Mouse (Mus musculus) spleen, adult 2 months (tissue): ENCODE measurements at regions not wholly inside any gene's neighbourhood (a gene's known extent, or its start where the extent isn't known, plus 50 kb on each side); places are given as distances from the start of the nearest gene placed in this dataset.

Source experiments
- DNase-seq, 2 experiments: peaks; one replicate each; pipeline versions ENCODE4 v3.0.0 to v3.0.0-alpha.2; 2012 to 2021; ENCODE audit warnings: low spot score in 2 of 2, low read depth in 1 of 2
- H3K27ac ChIP-seq: fragments of 200-500 bp; 2 replicates; pipeline ENCODE4 v1.5.1; 2012; ENCODE audit warnings: low read length, inconsistent platforms; ENCODE audit not compliant: insufficient read depth
- H3K27me3 ChIP-seq: fragments of 200-500 bp; 2 replicates; pipeline ENCODE4 v1.6.1; 2012; ENCODE audit warnings: mild to moderate bottlenecking, moderate library complexity, low read length, inconsistent platforms; ENCODE audit not compliant: control insufficient read depth, insufficient read depth
- H3K36me3 ChIP-seq: fragments of 200-500 bp; 2 replicates; pipeline ENCODE4 v1.6.1; 2012; ENCODE audit warnings: mild to moderate bottlenecking, low read length, inconsistent platforms; ENCODE audit not compliant: control insufficient read depth, insufficient read depth
- H3K4me1 ChIP-seq: fragments of 200-500 bp; 2 replicates; pipeline ENCODE4 v1.6.1; 2011; ENCODE audit warnings: inconsistent platforms; ENCODE audit not compliant: control insufficient read depth, insufficient read depth, insufficient read length
- H3K4me3 ChIP-seq: fragments of 200-500 bp; 2 replicates; pipeline ENCODE4 v1.5.1; 2011; ENCODE audit warnings: mild to moderate bottlenecking, inconsistent platforms; ENCODE audit not compliant: insufficient read depth, insufficient read length; ENCODE audit errors: extremely low read depth
- CTCF ChIP-seq: fragments of 200-500 bp; IDR thresholded peaks from 2 replicates; pipeline ENCODE4 v1.5.1; 2011; ENCODE audit warnings: mild to moderate bottlenecking, inconsistent platforms; ENCODE audit not compliant: insufficient read depth, insufficient read length, insufficient replicate concordance; ENCODE audit errors: extremely low read depth
- POLR2A ChIP-seq: fragments of 200-500 bp; IDR thresholded peaks from 2 replicates; pipeline ENCODE4 v1.6.1; 2011; ENCODE audit warnings: low read depth, low read length, inconsistent platforms
- WGBS: fragments of 180-500 bp; shearing (Covaris S2); methylation state at CpG from one replicate; pipeline ENCODE4 v1.1.7; 2018; 5-methylcytosine and 5-hydroxymethylcytosine counted together

- Histone ChIP-seq H3K36me3 (no peaks in the 10 kb centered on the region), H3K27me3 (no peaks in the 10 kb centered on the region), H3K4me3 (no peak overlapping the region), H3K4me1 (no peaks in the 10 kb centered on the region), H3K27ac (no peak overlapping the region)
- 90% methylated on average over 6 of the region's 6 CpGs for WGBS
- TF ChIP-seq POLR2A (no peak), CTCF (no peak)
- DNase-seq = no peak
Observed at GRCm38 (mm10) chr2:9697591-9698345, 183.3 kb upstream of the 4930412O13Rik start.

- Histone ChIP-seq H3K4me3 (no peak overlapping the region), H3K36me3 (no peaks in the 10 kb centered on the region), H3K4me1 (no peaks in the 10 kb centered on the region), H3K27me3 (no peaks in the 10 kb centered on the region), H3K27ac (no peak overlapping the region)
- 83% methylated on average over 3 of the region's 3 CpGs for WGBS
- no peak for DNase-seq
- TF ChIP-seq POLR2A (no peak), CTCF (no peak)
Observed at GRCm38 (mm10) chr2:9704266-9704665, 176.8 kb upstream of the 4930412O13Rik start.

GRCm38 (mm10) chr2:9709466-9709865 is 171.6 kb upstream of the 4930412O13Rik start:
- WGBS = 86% methylated on average over 7 of the region's 7 CpGs
- no peak for TF ChIP-seq CTCF
- TF ChIP-seq POLR2A = no peak
- Histone ChIP-seq H3K4me3 (no peak overlapping the region), H3K27ac (no peak overlapping the region), H3K27me3 (no peaks in the 10 kb centered on the region), H3K4me1 (no peaks in the 10 kb centered on the region), H3K36me3 (no peaks in the 10 kb centered on the region)
- no peak for DNase-seq

- Histone ChIP-seq H3K27me3 (no peaks in the 10 kb centered on the region), H3K4me1 (no peaks in the 10 kb centered on the region), H3K27ac (no peak overlapping the region), H3K4me3 (no peak overlapping the region), H3K36me3 (no peaks in the 10 kb centered on the region)
- no peak for DNase-seq
- WGBS = 21% methylated on average over 1 of the region's 1 CpGs
- TF ChIP-seq POLR2A = no peak
- no peak for TF ChIP-seq CTCF
Observed at GRCm38 (mm10) chr2:9717904-9718303, 163.1 kb upstream of the 4930412O13Rik start.

GRCm38 (mm10) chr2:9733243-9733642 is 147.8 kb upstream of the 4930412O13Rik start:
- Histone ChIP-seq H3K4me3 (no peak overlapping the region), H3K27me3 (no peaks in the 10 kb centered on the region), H3K36me3 (no peaks in the 10 kb centered on the region), H3K27ac (no peak overlapping the region), H3K4me1 (no peaks in the 10 kb centered on the region)
- WGBS = 91% methylated on average over 7 of the region's 7 CpGs
- TF ChIP-seq CTCF (no peak), POLR2A (no peak)
- DNase-seq = no peak

GRCm38 (mm10) chr2:9744181-9744580 is 136.9 kb upstream of the 4930412O13Rik start:
- Histone ChIP-seq H3K36me3 (no peaks in the 10 kb centered on the region), H3K27ac (no peak overlapping the region), H3K27me3 (no peaks in the 10 kb centered on the region), H3K4me1 (no peaks in the 10 kb centered on the region), H3K4me3 (no peak overlapping the region)
- no peak for TF ChIP-seq POLR2A
- TF ChIP-seq CTCF = no peak
- no peak for DNase-seq
- 90% methylated on average over 3 of the region's 3 CpGs for WGBS

- no peak for DNase-seq
- 28% methylated on average over 11 of the region's 11 CpGs for WGBS
- Histone ChIP-seq H3K27ac (no peak overlapping the region), H3K4me3 (no peak overlapping the region), H3K27me3 (no peaks in the 10 kb centered on the region), H3K4me1 (no peaks in the 10 kb centered on the region), H3K36me3 (no peaks in the 10 kb centered on the region)
- TF ChIP-seq POLR2A (no peak), CTCF (no peak)
Observed at GRCm38 (mm10) chr2:9749829-9750788, 130.9 kb upstream of the 4930412O13Rik start.
